Mouse (Mus musculus) neural tube, embryonic 12.5 days (tissue): Measurements from ENCODE around the gene Epb41l1. TPM values are rescaled to one million over a fixed set of nuclear protein-coding genes. Genes with fewer than 3 reads are reported as not detected.
"Not testable (repeated sequence)": the region's sequence is repeated elsewhere in the genome, so short reads cannot be mapped to it uniquely, and the experiment has no call there.

Experiments
- ATAC-seq: fragments of 200-750 bp; cut with Nextera tagmentation; 2 replicates; pipeline ENCODE4 v1.8.0; 2017; ENCODE audit warnings: low read depth, mild to moderate bottlenecking, moderate TSS enrichment, moderate library complexity; ENCODE audit not compliant: low FRiP score
- H3K27ac ChIP-seq: fragments of 300-500 bp; sonication (generic); 2 replicates; pipeline ENCODE4 v1.5.1; 2016
- H3K27me3 ChIP-seq: fragments of 300-500 bp; sonication (generic); replicated peaks from 2 replicates; pipeline ENCODE4 v1.6.1; 2016; ENCODE audit warnings: mild to moderate bottlenecking
- H3K36me3 ChIP-seq: fragments of 300-500 bp; sonication (generic); 2 replicates; pipeline ENCODE4 v1.6.1; 2016; ENCODE audit warnings: mild to moderate bottlenecking
- H3K4me1 ChIP-seq: fragments of 300-500 bp; sonication (generic); 2 replicates; pipeline ENCODE4 v1.6.1; 2016
- H3K4me2 ChIP-seq: fragments of 300-500 bp; sonication (generic); replicated peaks from 2 replicates; pipeline ENCODE4 v1.6.1; 2016; ENCODE audit warnings: mild to moderate bottlenecking
- H3K4me3 ChIP-seq: fragments of 300-500 bp; sonication (generic); 2 replicates; pipeline ENCODE4 v1.5.1; 2016
- H3K9ac ChIP-seq: fragments of 300-500 bp; sonication (generic); 2 replicates; pipeline ENCODE4 v1.6.1; 2016; ENCODE audit warnings: mild to moderate bottlenecking
- H3K9me3 ChIP-seq: fragments of 300-500 bp; sonication (generic); 2 replicates; pipeline ENCODE4 v1.6.1; 2016; ENCODE audit warnings: mild to moderate bottlenecking
- WGBS: fragments of 180-500 bp; shearing (Covaris S2); methylation state at CpG from one replicate; pipeline ENCODE4 v1.1.7; 2016; 5-methylcytosine and 5-hydroxymethylcytosine counted together
- polyA plus RNA-seq: library from polyadenylated mRNA; unstranded; fragments of >200 nt; fragmentation: Nextera tagmentation; extraction: Ambion mirVana; gene quantifications from 2 replicates; pipeline ENCODE4 v1.2.1, GENCODE M21; 2016

Epb41l1 gene
- polyA plus RNA-seq, result 5.0 and 5.1 TPM in 2 replicates

DNA sequence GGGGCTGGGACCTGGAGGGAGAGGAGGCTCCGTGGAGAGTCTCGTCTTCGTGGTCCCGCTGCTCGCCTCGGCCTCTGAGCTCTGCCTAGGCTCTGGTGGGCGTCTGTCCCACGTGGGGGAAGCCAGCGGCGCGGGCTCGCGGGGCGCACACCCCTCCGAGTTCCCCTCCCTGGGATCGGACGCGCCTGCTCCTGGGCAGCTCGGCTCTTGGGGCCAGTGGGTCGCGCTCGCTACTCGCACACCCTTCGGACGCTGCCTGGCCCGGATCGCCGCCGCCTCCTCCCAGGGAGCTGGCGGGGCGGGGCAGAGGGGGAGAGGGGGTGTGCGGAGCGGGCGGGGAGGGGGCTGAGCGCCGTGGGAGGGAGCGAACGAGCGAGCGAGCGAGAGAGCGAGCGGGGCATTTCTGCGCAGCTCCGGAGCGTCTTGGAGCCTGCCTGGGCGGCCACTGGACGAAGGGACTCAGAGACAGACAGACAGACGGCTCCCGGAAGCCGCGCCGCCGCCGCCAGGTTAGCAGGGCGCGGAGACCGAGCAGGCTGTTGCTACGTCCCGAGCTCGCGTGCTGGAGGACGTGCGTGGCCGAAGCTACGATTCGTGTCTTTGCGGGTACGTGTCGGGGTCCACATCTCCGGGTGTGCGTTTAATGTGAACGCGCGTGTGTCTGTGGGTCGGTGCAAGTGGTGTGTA, at the start of gene Epb41l1:
Epb41l1 (plus strand) TSS at position 216 of the 687 bp plus-strand sequence.
- under 1% methylated on average over 75 of the region's 76 CpGs for WGBS

DNA sequence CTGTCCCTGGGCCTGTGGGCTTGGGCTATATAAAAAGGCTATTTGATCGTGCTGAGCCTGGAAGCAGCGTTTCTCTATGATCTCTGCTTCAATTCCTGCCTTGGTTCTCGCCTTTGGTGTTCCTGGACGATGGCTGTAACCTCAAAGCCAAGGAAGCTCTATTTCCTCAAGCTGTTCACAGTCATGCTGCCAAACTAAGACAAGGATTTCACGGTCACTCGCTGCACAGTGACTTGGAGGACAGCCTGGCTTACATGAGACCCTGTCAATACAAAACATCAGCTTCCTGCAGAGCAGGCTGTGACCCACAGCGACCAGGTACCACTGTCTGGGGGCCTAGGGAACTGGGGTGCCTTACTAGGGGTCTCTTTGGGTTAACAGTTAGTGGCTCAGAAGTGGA, 43.8 kb upstream of the Epb41l1 start:
- Histone ChIP-seq H3K27me3 (no peaks in the 10 kb centered on the region), H3K4me2 (no peak overlapping the region), H3K36me3 (no peaks in the 10 kb centered on the region), H3K4me3 (no peak overlapping the region), H3K27ac (no peak overlapping the region), H3K4me1 (no peaks in the 10 kb centered on the region), H3K9ac (no peak overlapping the region), H3K9me3 (no peaks in the 10 kb centered on the region)
- ATAC-seq, result no peak
- 80% methylated on average over 7 of the region's 7 CpGs for WGBS

More for the DNA sequence above, at the start of gene Epb41l1:
- Histone ChIP-seq H3K4me2 (peak within 1 kb of the TSS; percentile 96), H3K4me3 (peak within 1 kb of the TSS; percentile 53), H3K36me3 (no peaks in the 10 kb centered on the region), H3K9ac (peak within 1 kb of the TSS; percentile 67), H3K9me3 (no peaks in the 10 kb centered on the region), H3K4me1 (peaks cover 14% of the 10 kb centered on the region), H3K27ac (peak within 1 kb of the TSS; percentile 23; the same call in 1 of the 2 replicates), H3K27me3 (peaks cover 51% of the 10 kb centered on the region)
- ATAC-seq, result peak; percentile 74

DNA sequence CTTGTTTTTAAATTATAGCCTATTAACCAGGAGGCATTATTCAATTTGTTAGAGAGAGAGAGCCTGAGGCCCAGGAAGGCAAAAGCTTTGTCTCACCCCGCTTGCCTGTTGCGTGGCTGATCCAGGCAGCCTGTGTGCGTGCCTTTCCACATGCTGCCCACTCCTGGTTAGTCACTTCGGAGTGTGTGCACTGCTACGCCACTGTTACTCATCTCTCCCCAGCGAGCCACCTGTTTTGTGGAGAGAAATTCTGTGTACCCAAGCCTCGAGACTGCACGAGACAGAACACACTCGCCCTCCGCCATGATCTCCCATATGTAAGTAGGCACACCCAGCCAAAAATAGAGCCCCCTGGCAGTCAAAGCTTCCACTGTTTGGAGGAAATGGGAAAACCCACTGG, 40.8 kb upstream of the Epb41l1 start:
- no peaks in the 10 kb centered on the region for H3K4me1 ChIP-seq
- H3K36me3 ChIP-seq, result peaks cover 3% of the 10 kb centered on the region; the same call in 1 of the 2 replicates
- H3K4me2 ChIP-seq, result no peak overlapping the region
- WGBS, result 81% methylated on average over 10 of the region's 10 CpGs
- no peak overlapping the region for H3K9ac ChIP-seq
- no peak for ATAC-seq
- H3K27me3 ChIP-seq, result no peaks in the 10 kb centered on the region
- H3K4me3 ChIP-seq, result no peak overlapping the region
- H3K27ac ChIP-seq, result no peak overlapping the region
- H3K9me3 ChIP-seq, result no peaks in the 10 kb centered on the region

DNA sequence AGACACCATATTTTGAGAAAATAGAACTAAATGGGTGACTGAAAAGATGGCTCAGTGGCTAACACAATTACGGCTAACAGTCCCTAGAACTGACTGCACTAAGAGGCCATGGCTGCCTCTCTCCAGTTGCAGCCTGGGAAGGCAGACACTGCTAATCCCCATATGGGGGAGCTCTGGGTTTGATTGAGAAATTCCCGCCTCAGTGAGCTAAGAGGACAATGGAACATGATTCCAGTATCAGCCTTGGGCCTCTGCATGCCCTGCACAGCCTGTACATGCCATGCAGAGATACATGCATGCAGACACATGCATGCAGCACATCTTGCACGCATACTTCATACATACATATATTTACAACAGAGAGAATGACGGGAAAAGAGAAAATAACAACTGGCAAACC, 39.4 kb upstream of the Epb41l1 start:
- 63% methylated on average over 4 of the region's 4 CpGs for WGBS
- H3K27ac ChIP-seq, result no peak overlapping the region
- H3K4me2 ChIP-seq, result no peak overlapping the region
- no peaks in the 10 kb centered on the region for H3K9me3 ChIP-seq
- H3K36me3 ChIP-seq, result peaks cover 3% of the 10 kb centered on the region; the same call in 1 of the 2 replicates
- H3K27me3 ChIP-seq, result no peaks in the 10 kb centered on the region
- H3K9ac ChIP-seq, result no peak overlapping the region
- no peaks in the 10 kb centered on the region for H3K4me1 ChIP-seq
- no peak for ATAC-seq
- H3K4me3 ChIP-seq, result no peak overlapping the region

DNA sequence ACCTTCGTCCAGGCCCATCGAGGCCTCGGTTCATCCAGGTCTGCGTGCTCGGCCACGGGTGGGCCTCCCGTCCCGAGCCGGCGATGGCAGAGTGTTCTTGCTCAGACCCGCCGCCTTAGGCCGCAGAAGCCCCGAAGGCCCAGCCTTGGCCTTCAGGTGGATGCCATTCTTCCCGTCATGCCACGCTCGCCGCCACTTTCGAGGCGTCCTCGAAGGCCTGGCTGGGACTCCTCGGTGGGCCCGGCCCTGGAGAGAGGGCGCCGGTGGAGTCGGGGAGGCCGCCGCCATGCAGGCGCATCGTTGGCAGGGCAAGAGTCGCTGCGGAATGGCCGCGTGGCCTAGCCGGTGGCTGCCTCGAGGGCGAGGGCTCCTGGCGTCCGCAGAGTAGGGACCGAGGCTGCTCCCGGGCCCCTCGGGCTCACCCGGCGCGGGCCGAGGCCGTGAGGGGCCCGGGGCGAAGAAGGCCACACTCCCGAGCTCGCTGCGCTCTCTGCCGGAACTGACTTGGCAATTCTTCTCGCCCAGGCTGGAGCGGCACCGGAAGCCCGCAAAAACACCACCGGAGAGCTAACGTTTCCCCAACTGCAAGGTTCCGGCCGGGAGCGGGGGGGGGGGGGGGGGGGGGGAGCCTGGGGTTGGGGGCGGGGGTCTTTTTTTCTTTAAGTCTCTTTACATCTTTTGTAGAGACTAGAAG, 28.1 kb upstream of the Epb41l1 start:
- Histone ChIP-seq H3K4me3 (peak overlapping the region; percentile 35), H3K9ac (0 out of 2 replicates have a peak overlapping the region, but pooled peaks have one; percentile 49), H3K4me2 (peak overlapping the region; percentile 51)
- WGBS, result 1% methylated on average over 14 of the region's 63 CpGs
- not testable (repeated sequence) for H3K4me1 ChIP-seq, H3K36me3 ChIP-seq, H3K9me3 ChIP-seq, H3K27me3 ChIP-seq, H3K27ac ChIP-seq
- peak; percentile 85 for ATAC-seq

DNA sequence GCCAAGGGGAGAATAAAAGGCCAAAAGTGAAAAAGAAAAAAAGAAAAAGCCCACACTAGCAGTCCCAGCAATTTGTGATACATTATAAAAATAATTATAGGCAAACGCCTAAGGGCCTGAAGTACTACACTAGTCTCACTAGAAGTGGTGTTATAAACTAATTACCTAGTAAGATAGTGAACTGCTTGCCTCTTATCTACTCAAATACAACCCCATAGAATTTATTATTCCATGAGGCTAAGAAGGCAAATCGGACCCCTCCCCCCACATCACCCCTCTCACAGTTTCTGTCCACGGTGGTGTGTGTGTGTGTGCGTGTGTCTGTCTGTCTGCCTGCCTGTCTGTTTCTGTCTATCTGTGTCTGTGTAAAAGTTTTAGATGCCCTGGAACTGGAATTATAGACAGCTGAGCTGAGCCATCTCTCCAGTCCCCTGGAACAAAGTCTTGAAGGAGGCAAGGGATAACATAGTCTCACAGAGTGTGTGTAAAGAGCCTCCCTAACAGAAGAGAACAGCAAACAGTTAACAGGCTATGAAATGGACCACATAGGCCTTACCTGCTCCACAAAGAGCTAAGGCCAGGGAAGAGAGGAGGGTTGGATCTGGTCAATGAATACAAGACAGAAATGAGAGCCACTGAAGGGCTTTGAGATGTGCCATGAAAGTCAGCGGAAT, 27.4 kb upstream of the Epb41l1 start:
- no peak; the same call in 1 of the 2 replicates for ATAC-seq
- Histone ChIP-seq H3K27ac (no peak overlapping the region), H3K9me3 (no peaks in the 10 kb centered on the region), H3K9ac (no peak overlapping the region), H3K27me3 (no peaks in the 10 kb centered on the region), H3K36me3 (no peaks in the 10 kb centered on the region), H3K4me1 (0 out of 2 replicates have a peak, but pooled peaks cover 3% of the 10 kb centered on the region), H3K4me2 (peak overlapping the region; percentile 51), H3K4me3 (peak overlapping the region; percentile 35)
- WGBS, result 62% methylated on average over 5 of the region's 5 CpGs

DNA sequence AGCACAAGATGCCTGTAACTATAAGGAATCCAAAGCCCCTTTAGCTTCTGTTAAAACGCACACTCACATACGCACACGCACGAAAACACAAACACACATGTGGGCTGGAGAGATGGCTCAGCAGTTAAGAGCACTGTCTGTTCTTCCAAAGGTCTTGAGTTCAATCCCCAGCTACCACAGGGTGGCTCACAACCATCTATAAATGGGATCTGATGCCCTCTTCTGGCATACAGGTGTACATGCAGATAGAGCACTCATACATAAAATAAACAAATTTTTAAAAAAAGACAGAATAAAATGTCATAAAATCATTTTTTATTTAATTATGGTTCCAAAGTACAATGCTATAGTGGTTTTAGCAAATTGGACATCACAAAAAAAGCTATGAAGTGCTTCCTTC, 26.4 kb upstream of the Epb41l1 start:
- 96% methylated on average over 4 of the region's 4 CpGs for WGBS
- Histone ChIP-seq H3K27me3 (no peaks in the 10 kb centered on the region), H3K4me1 (0 out of 2 replicates have a peak, but pooled peaks cover 3% of the 10 kb centered on the region), H3K9ac (no peak overlapping the region), H3K9me3 (no peaks in the 10 kb centered on the region), H3K4me2 (no peak overlapping the region), H3K36me3 (no peaks in the 10 kb centered on the region), H3K4me3 (no peak overlapping the region), H3K27ac (no peak overlapping the region)
- no peak for ATAC-seq

DNA sequence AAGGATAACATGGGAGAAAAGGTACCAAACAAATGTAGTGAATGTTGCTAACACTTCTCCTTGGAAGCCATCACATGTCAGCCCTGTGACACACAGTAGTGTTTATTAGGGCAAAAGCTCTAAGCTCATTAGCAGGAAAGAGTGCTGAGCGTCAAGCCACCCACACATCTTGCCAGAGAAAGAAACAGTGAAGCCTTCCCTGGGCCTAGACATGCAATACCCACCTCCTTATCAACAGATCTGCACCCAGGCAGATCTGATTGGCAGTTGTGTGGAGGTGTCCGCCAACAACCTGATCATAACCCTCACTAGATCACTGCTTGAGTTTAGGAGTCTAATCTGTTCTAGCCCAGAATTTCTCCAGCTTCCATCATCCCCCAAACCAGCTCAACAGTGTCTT, 24.6 kb upstream of the Epb41l1 start:
- Histone ChIP-seq H3K4me1 (peaks cover 8% of the 10 kb centered on the region), H3K27me3 (no peaks in the 10 kb centered on the region), H3K27ac (no peak overlapping the region), H3K9me3 (no peaks in the 10 kb centered on the region), H3K4me2 (no peak overlapping the region), H3K9ac (no peak overlapping the region), H3K4me3 (no peak overlapping the region), H3K36me3 (no peaks in the 10 kb centered on the region)
- no peak for ATAC-seq
- 83% methylated on average over 2 of the region's 2 CpGs for WGBS

DNA sequence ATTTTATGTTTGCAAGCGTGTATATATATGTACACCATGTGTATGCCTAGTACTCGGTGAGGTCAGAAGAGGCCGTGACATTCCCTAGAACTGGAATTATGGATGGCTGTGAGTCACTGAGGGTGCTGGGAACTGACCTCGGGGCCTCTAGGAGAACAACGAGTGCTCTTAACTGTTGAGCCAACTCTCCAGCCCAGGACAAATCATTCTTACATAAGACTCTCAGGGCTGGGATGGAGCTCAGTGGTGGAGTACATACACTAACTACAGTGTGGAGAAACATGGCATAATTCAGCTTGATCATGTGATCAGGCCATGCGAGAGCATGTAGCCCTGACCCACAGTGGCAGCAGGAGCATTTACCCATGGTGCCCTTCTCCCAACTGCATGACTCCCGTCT, 22.7 kb upstream of the Epb41l1 start:
- Histone ChIP-seq H3K9ac (no peak overlapping the region), H3K4me1 (peaks cover 10% of the 10 kb centered on the region), H3K4me3 (no peak overlapping the region), H3K4me2 (no peak overlapping the region), H3K27me3 (no peaks in the 10 kb centered on the region), H3K27ac (no peak overlapping the region), H3K36me3 (no peaks in the 10 kb centered on the region), H3K9me3 (no peaks in the 10 kb centered on the region)
- ATAC-seq, result no peak
- 89% methylated on average over 7 of the region's 7 CpGs for WGBS

DNA sequence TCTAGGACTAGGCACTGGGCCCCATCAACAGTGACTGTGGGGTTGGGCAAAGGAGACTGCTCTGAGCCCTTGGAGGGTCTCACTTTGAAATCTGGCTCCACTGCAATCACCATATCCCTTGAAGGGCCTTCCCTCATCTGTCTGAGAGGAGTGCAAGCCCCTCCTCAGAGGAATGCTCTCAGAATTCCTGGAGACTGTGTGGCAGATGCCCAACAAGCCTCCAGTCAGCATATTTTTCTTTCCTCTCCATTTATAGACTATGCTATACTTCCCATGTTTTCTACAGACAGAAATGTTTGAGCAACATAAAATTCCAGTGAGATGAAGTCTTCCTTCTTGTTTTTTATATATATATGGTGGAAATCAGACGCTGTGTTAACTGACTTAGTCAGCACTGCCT, 21.2 kb upstream of the Epb41l1 start:
- H3K27me3 ChIP-seq, result no peaks in the 10 kb centered on the region
- no peak for ATAC-seq
- H3K4me2 ChIP-seq, result no peak overlapping the region
- H3K36me3 ChIP-seq, result no peaks in the 10 kb centered on the region
- no peak overlapping the region for H3K27ac ChIP-seq
- peaks cover 7% of the 10 kb centered on the region for H3K4me1 ChIP-seq
- 84% methylated on average over 1 of the region's 1 CpGs for WGBS
- H3K9me3 ChIP-seq, result no peaks in the 10 kb centered on the region
- H3K4me3 ChIP-seq, result no peak overlapping the region
- H3K9ac ChIP-seq, result no peak overlapping the region

DNA sequence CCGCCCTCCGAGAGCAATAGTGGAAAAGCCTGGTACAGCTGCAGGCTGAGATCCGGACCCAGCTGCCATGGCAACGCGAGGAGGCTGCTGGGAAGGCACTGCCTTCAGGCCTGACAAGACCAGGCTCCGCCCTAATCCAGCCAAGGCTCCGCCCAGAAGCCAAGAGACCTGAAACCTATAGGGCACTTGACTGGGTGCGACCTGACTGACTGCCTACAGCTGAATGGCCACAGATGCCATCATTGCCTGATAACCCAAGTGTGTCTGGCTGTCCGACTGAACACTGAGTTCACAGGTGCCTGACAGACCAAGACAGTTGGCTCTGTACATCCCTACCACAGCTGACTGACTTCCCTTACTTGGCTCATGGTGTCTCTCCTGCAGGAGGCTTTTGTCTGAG, 19.4 kb upstream of the Epb41l1 start:
- H3K4me1 ChIP-seq, result peaks cover 7% of the 10 kb centered on the region
- peak overlapping the region; percentile 40 for H3K4me2 ChIP-seq
- H3K27me3 ChIP-seq, result no peaks in the 10 kb centered on the region
- no peaks in the 10 kb centered on the region for H3K36me3 ChIP-seq
- H3K4me3 ChIP-seq, result no peak overlapping the region
- ATAC-seq, result peak; percentile 94
- H3K9me3 ChIP-seq, result no peaks in the 10 kb centered on the region
- WGBS, result 3% methylated on average over 9 of the region's 9 CpGs
- 0 out of 2 replicates have a peak overlapping the region, but pooled peaks have one; percentile 0 for H3K9ac ChIP-seq
- H3K27ac ChIP-seq, result no peak overlapping the region

DNA sequence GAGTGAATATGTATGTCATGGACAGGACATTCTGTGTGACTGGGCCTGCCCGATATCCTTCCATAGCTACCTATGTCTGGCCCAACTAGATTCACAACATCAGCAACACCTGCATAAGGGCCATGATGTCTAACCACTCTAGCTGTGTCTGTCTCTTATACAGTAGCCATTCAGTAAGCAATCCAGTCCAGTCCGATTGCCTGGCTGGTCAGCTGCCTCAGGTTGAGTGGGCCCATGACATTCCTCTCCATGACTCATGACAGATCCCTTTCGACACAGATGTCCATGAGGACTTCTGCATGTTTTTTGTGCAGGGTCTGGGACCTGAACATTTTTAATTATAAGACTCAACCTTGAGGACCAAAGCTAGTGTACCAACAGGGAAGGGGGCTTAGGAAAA, 18.7 kb upstream of the Epb41l1 start:
- Histone ChIP-seq H3K27ac (no peak overlapping the region), H3K27me3 (no peaks in the 10 kb centered on the region), H3K36me3 (no peaks in the 10 kb centered on the region), H3K9ac (no peak overlapping the region), H3K4me1 (peaks cover 11% of the 10 kb centered on the region), H3K4me3 (no peak overlapping the region), H3K4me2 (no peak overlapping the region), H3K9me3 (no peaks in the 10 kb centered on the region)
- WGBS, result 93% methylated on average over 3 of the region's 3 CpGs
- no peak for ATAC-seq
